Mouse (Mus musculus): Measurements from ENCODE around the gene Cacna1f. TPM values are rescaled to one million over a fixed set of nuclear protein-coding genes. Genes with fewer than 3 reads are reported as not detected.
A peak's percentile ranks its signal among the peaks of the same experiment; 100 is the strongest.

The Cacna1f gene
- total and polyA plus RNA-seq, 2 experiments, result under 0.01 to 0.04 TPM

- Histone ChIP-seq H3K27me3 (ENCODE audit: control insufficient read depth, insufficient read depth, low read length) (no peaks in the 10 kb centered on the region), H3K4me1 (ENCODE audit: control insufficient read depth, insufficient read depth, low read length) (peaks cover 11% of the 10 kb centered on the region), H3K4me3 (ENCODE audit: insufficient read depth, low read depth, low read length) (no peak overlapping the region), H3K9ac (ENCODE audit: low read depth, low read length) (no peak overlapping the region), H3K79me2 (ENCODE audit: control insufficient read depth, insufficient read depth, low read length) (no peaks in the 10 kb centered on the region), H3K27ac (replicated peaks; ENCODE audit: insufficient read depth, low read depth, low read length) (no peak overlapping the region), H3K36me3 (ENCODE audit: control insufficient read depth, insufficient read depth, low read length) (no peaks in the 10 kb centered on the region)
- no peak for TF ChIP-seq POLR2A (IDR thresholded peaks at IDR 0.05; ENCODE audit: extremely low read depth, insufficient read depth, low read length)
- TF ChIP-seq CTCF (IDR thresholded peaks at IDR 0.05; ENCODE audit: low read depth, low read length), result no peak
- 41% methylated on average over 10 of the region's 10 CpGs for WGBS
- DNase-seq (ENCODE audit: extremely low read depth, low read depth, low spot score), result no peak
These were observed 34.4 kb upstream of the Cacna1f start for GRCm38 (mm10) chrX:7572466-7572865.

DNA sequence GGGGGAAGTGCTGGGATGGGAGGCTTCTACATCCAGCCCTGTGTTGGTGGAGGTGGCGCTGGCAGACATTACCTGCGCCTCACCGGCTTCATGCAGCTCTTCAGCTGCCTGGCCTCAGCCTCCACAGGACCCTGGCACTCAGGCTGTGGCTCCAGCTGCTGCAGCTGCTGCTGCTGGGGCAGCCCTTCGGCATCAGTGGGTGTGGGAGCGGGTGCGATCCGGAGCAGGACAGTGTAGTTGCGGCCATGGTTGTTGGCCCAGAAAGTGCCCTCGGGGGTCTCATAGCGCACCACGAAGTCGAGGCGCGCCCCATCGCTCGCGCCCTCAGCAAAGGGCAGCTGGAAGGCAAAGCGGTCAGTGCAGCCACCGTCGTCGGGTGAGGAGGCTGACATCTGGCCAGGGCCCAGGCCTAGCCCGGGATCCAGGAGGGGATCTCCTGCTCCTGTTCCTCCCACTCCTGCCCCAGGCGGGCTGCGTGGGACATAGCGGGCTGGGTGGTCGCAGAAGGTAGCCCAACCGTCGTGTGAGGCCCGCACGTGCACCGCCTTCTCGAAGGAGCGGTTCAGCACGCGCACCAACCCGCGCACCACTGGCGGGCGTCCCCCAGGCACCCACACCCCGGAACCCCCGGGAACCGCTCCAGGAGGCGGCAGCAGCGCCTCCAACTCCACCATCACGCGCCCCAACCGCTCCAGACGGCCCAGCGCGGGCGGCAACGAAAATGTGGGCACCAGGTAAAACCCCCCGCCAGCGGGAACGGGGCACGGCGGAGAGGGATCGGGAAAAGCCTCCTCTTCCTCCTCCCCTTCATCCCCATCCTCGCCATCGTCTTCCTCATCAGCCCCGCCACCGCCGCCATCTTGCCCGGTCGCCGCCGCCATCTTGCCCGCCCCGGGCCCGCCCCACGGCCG is 33.5 kb upstream of the Cacna1f start, which contains the start of gene Foxp3:
Foxp3 (plus strand) TSS at position 469 of the 911 bp plus-strand sequence.
- Histone ChIP-seq H3K36me3 (ENCODE audit: control insufficient read depth, insufficient read depth, low read length) (no peaks in the 10 kb centered on the region), H3K4me1 (ENCODE audit: control insufficient read depth, insufficient read depth, low read length) (peaks cover 11% of the 10 kb centered on the region), H3K4me3 (ENCODE audit: insufficient read depth, low read depth, low read length) (peak within 1 kb of the TSS; percentile 68), H3K79me2 (ENCODE audit: control insufficient read depth, insufficient read depth, low read length) (no peaks in the 10 kb centered on the region), H3K27me3 (ENCODE audit: control insufficient read depth, insufficient read depth, low read length) (no peaks in the 10 kb centered on the region), H3K9ac (ENCODE audit: low read depth, low read length) (peak within 1 kb of the TSS; percentile 83), H3K27ac (replicated peaks; ENCODE audit: insufficient read depth, low read depth, low read length) (peak within 1 kb of the TSS; percentile 72)
- no peak for TF ChIP-seq CTCF (IDR thresholded peaks at IDR 0.05; ENCODE audit: low read depth, low read length)
- no peak for TF ChIP-seq POLR2A (IDR thresholded peaks at IDR 0.05; ENCODE audit: extremely low read depth, insufficient read depth, low read length)
- 11% methylated on average over 38 of the region's 72 CpGs for WGBS
- no peak for DNase-seq (ENCODE audit: extremely low read depth, low read depth, low spot score)

DNA sequence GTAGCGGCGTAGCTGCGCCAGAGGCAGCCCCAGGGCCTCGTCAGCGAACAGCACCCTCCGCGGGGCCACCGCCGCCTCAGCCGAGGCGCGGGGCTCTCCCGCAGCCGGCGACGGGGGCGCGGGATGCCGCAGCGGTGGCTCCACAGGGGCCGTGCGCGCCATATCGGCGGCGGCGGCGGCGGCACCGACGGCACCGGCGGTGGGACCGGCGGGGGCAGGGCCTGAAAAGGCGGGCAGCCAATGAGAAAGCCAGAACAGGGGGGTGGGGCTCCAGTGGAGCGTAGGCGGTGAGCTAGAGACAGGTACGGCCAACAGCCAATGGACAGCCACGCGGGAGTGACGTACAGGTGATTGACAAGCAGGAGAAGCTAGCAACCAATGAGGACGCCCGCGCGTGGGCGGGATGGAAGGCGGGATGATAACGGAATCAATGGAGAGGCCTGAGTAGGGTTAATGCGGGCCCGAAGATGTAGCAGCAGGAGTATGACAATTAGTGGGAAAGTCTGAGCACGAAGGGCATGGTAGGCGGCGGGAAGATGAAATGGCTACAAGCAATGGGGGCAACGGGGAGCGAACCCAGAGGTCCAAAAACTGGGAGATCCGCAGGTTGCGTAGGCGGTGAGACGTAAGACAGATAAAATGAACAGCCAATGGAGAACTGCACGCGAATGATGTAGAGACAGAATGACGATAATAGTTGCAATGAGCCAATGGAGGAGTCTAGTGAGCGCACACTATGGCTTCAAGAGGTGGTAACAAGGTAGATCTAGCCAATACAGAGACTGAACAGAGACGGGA is 32.6 kb upstream of the Cacna1f start, which contains the start of gene Ppp1r3f:
Ppp1r3f (minus strand) TSS at position 197 of the 798 bp plus-strand sequence.
- peak; percentile 89 for DNase-seq (ENCODE audit: extremely low read depth, low read depth, low spot score)
- Histone ChIP-seq H3K4me3 (ENCODE audit: insufficient read depth, low read depth, low read length) (peak within 1 kb of the TSS; percentile 68), H3K79me2 (ENCODE audit: control insufficient read depth, insufficient read depth, low read length) (no peaks in the 10 kb centered on the region), H3K27ac (replicated peaks; ENCODE audit: insufficient read depth, low read depth, low read length) (peak within 1 kb of the TSS; percentile 72), H3K4me1 (ENCODE audit: control insufficient read depth, insufficient read depth, low read length) (peaks cover 11% of the 10 kb centered on the region), H3K9ac (ENCODE audit: low read depth, low read length) (peak within 1 kb of the TSS; percentile 83), H3K27me3 (ENCODE audit: control insufficient read depth, insufficient read depth, low read length) (no peaks in the 10 kb centered on the region), H3K36me3 (ENCODE audit: control insufficient read depth, insufficient read depth, low read length) (no peaks in the 10 kb centered on the region)
- no peak for TF ChIP-seq POLR2A (IDR thresholded peaks at IDR 0.05; ENCODE audit: extremely low read depth, insufficient read depth, low read length)
- no peak for TF ChIP-seq CTCF (IDR thresholded peaks at IDR 0.05; ENCODE audit: low read depth, low read length)
- WGBS, result 3% methylated on average over 64 of the region's 65 CpGs

- 6% methylated on average over 6 of the region's 6 CpGs for WGBS
- H3K4me3 ChIP-seq (ENCODE audit: insufficient read depth, low read depth, low read length), result peak overlapping the region; percentile 22; the same call in 1 of the 2 replicates
- no peak overlapping the region for H3K9ac ChIP-seq (ENCODE audit: low read depth, low read length)
These were observed 32.0 kb upstream of the Cacna1f start for GRCm38 (mm10) chrX:7574885-7575231.

GRCm38 (mm10) chrX:7581151-7581550 is 25.7 kb upstream of the Cacna1f start:
- Histone ChIP-seq H3K27ac (replicated peaks; ENCODE audit: insufficient read depth, low read depth, low read length) (no peak overlapping the region), H3K36me3 (ENCODE audit: control insufficient read depth, insufficient read depth, low read length) (no peaks in the 10 kb centered on the region), H3K4me3 (ENCODE audit: insufficient read depth, low read depth, low read length) (no peak overlapping the region), H3K79me2 (ENCODE audit: control insufficient read depth, insufficient read depth, low read length) (no peaks in the 10 kb centered on the region), H3K9ac (ENCODE audit: low read depth, low read length) (no peak overlapping the region), H3K4me1 (ENCODE audit: control insufficient read depth, insufficient read depth, low read length) (no peaks in the 10 kb centered on the region), H3K27me3 (ENCODE audit: control insufficient read depth, insufficient read depth, low read length) (no peaks in the 10 kb centered on the region)
- WGBS, result 100% methylated on average over 2 of the region's 2 CpGs
- TF ChIP-seq POLR2A (IDR thresholded peaks at IDR 0.05; ENCODE audit: extremely low read depth, insufficient read depth, low read length) (no peak), CTCF (IDR thresholded peaks at IDR 0.05; ENCODE audit: low read depth, low read length) (no peak)
- DNase-seq (ENCODE audit: extremely low read depth, low read depth, low spot score), result no peak

More at GRCm38 (mm10) chrX:7574885-7575231, 32.0 kb upstream of the Cacna1f start:
- Histone ChIP-seq H3K79me2 (ENCODE audit: control insufficient read depth, insufficient read depth, low read length) (no peaks in the 10 kb centered on the region), H3K27me3 (ENCODE audit: control insufficient read depth, insufficient read depth, low read length) (no peaks in the 10 kb centered on the region), H3K27ac (replicated peaks; ENCODE audit: insufficient read depth, low read depth, low read length) (no peak overlapping the region), H3K36me3 (ENCODE audit: control insufficient read depth, insufficient read depth, low read length) (no peaks in the 10 kb centered on the region), H3K4me1 (ENCODE audit: control insufficient read depth, insufficient read depth, low read length) (peaks cover 11% of the 10 kb centered on the region)
- no peak for DNase-seq (ENCODE audit: extremely low read depth, low read depth, low spot score)
- TF ChIP-seq POLR2A (IDR thresholded peaks at IDR 0.05; ENCODE audit: extremely low read depth, insufficient read depth, low read length), result no peak
- TF ChIP-seq CTCF (IDR thresholded peaks at IDR 0.05; ENCODE audit: low read depth, low read length), result no peak
